Mouse (Mus musculus) 416B (cell line): ENCODE measurements around the gene Zfp874b.
A peak's percentile ranks its signal among the peaks of the same experiment; 100 is the strongest.
"Not testable (repeated sequence)": the region's sequence is repeated elsewhere in the genome, so short reads cannot be mapped to it uniquely, and the experiment has no call there.

ENCODE experiments used
- DNase-seq: peaks from one replicate; pipeline ENCODE4 v3.0.0; 2011; ENCODE audit warnings: low read depth

Zfp874b gene

DNA sequence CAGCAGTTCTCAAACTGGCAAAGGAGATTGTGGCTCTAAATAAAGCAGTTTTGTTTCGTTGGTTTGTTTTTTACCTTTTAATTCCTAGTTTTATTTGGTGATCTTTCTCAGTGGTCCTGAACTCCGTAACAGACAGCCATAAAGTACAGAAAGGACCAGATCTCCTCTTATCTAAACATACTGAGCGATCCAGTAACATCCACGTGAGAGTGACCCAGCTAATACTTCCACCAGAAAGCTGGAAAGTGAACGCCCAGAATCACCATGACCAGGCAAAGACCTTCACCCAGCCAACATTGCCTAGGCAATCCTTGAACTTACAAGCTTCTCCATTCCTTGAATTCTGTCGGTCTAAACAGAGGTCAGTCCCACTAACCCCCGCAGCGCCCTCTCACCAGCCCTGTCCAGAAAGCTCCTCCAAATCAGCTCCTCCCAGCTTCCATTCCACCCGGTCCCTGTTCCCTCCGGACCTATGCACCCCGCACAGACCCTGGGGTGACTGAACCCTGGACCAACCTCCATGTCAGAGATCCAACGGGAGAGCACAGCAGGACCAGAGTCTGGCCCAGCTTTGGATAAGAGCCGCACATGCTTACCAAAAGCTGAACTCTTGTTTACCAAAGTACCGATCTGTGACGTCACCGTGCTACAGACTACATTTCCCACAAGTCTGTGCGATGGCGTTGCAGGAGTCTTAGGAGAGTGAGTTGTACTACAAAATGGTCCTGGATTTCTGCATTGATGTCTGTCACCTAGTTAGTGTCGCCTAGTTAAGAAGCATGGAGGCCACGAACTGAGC is at the start of gene Zfp874b:
TSS of gene Zfp874b (minus strand) at position 634 of the 799 bp plus-strand sequence.
- DNase-seq = peak; percentile 94

DNA sequence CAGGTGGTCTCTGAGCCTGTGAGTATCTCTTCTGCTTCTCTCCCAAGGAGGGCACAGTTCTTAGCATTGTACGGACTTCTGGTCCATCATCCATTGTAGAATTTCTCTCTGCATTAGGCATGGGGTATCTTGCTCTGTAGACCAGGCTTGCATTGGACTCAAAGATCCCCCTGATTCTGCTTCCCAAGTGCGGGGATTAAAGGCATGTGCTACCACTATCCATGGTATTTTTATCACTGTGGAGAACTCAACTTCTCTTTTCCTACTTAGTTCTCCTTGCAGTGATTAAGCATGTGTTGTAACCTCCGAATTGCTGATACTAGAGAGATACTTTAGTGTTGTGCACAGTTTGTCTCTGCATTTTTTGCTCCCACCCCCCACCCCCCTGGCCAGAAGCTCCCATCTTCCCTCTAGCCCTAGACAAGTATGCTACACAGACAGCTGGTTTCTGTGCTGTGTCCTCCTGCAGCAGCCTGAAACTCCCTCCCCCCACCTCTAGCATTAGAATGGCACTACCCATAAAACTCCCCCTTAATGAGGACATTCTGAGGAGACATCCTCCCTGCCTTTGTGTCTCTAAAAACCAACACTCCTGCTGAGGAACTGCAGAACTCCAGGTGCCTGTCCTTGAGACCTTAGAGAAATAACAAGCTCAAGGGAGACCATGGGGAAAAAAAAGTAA is 43.1 kb upstream of the Zfp874b start:
- DNase-seq = no peak

DNA sequence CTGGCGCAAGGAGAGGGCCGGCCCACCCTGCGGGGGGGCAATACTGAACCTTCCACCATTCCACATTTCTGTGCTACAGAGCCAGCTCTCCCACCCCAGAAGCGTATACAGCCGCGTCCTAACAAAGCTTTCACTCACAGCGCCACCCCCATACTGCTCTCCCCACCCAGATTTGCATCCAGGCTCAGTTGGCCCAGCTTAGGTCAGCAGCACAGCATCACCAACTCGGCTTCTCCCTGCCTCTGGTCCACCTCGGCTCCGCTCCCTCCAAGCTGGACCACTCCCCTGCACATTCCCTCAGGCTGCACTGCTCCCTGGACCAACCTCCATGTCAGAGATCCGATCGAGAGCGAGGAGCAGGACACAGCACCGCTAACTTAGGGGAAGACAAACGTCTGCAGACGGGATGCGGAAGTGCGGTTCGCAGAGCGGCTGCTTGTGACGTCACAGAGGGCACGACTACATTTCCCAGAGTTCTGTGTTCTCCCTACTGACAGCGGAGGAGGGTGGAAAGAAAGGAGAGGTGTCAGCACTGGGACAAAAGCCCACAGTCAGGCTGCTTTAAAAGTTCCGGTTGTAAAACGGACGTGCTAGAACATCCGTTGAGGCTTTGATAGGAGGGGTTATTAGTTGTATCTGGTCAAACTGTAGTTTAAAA is 41.8 kb upstream of the Zfp874b start, which contains the start of the genes Gm26965 and Zfp87:
TSS of gene Gm26965 (minus strand) at position 399 of the 658 bp plus-strand sequence.
TSS of gene Zfp87 (minus strand) at position 425 of the 658 bp plus-strand sequence.
- DNase-seq = peak; percentile 98

DNA sequence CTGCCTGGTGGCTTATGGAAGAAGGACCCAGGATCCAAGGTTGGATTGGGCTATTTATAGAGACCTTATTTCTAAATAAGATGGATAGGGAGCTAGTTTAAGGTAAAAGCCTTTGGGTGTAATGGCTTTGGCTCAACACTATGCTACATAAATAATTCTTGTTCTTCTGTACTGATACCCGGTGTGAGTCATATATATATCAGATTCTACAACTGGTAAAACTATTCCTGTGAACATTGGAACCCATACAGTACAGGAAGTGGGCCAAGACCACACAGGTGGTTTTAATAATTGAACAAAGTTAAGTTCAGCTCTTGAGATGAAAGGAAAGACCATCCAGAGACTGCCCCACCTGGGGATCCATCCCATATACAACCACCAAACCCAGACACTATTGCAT is 16.9 kb upstream of the Zfp874b start:
- DNase-seq = no peak

DNA sequence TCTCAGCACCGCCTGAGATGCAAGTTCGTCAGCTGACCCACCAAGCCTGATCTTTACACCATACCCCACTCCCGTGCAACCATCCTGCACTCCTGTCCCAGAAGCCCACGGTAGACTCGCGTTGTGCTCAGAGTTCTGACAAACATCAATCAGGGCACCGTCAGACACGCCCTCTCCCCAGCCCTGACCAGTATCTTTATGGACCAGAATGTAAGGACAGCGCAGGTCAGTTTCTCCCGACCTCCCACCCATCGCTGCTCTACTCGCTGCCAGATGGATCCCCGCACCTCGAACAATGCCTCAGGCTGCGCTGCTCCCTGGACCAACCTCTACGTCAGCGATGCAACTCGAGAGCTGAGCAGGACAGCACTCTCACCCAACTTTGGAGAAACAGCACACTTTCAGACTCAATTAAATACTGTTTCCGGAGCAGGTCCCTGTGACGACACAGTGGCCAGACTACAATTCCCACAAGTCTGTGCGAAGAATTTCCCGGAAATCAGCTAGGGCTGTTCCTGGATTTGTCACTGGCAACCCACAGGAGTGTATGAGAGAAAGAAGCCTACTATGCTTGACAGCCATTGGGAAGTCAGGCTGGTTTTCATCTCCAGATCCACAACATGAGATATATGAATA is 16.1 kb upstream of the Zfp874b start, which contains the start of gene Zfp58:
TSS of gene Zfp58 (minus strand) at position 472 of the 636 bp plus-strand sequence.
- DNase-seq = peak; percentile 92

DNA sequence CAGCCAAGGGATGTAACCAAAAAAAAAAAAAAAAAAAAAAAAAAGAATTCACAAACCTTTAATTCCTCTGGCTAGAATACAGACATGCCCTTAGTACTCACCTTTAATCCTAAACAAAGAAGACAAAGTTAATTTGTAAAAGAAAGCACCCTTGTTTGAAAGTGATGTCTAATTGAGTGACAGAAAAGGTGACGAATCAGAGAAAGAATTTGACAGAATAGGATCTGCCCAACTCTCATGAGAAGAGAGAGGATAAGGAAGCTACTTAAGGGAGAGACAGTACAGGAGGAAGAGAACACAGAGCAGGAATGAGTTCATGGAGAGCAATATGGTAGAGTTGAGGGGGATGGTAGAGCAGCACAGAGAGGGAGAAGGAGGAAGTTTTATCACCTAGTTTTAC is 11.6 kb upstream of the Zfp874b start:
- no peak for DNase-seq

DNA sequence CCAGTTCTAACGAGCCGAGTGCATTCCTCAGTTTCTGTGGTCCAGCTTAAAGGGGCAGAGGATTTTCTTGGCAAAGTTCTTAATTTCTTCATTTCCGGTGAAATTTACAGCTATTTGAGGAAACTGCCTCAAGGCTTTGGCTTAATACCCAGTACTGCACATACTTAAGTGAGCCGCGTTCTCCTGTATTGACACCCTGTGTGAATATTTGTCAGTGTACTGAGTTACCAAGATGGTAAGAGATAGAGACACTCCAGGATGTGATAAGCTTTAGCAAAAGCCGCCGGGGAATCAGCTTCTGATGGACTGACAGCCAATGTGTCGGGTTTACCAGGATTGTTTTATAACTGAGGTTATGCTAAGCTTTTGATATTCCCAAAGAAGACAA is 360 bp upstream of the Zfp874b start:
- no peak for DNase-seq

DNA sequence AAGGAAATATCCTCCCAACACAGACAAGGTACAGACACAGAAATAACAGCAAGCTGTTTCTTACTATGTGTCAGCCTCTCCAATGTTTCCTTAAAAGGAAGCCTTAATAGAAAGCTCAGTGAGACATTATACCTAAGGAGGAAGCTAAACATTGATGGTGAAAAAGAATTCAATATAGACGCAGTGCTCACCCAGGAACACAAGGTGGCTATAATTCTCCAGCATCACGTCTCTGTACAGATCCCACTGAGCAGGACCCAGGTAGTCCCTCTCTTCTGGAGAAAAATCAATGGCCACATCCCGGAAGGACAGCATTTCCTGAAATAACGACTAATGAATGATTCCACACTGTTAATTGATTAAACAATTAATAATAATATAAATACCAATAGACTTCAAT is 2.5 kb downstream of the Zfp874b start:
- DNase-seq = peak; percentile 49

DNA sequence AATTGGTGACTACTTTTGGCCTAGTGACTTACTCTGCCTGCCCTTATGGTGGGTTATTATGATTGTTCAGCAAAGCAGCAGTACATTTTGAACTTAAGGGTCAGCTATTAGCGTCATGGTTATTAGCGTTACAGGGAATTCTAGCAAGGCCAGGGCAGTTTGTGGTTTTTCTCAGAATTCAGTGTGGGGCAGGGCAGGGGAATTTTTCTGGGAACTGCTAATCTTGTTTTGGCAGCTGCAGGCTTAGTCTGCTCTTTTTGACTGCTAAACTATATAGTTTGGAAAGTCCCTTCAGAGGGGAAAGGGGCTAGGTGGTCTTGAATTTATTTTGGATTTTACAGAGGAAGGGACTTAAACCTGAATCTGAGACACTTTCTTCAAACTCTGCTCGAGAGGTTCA is 14.8 kb downstream of the Zfp874b start:
- DNase-seq = no peak

DNA sequence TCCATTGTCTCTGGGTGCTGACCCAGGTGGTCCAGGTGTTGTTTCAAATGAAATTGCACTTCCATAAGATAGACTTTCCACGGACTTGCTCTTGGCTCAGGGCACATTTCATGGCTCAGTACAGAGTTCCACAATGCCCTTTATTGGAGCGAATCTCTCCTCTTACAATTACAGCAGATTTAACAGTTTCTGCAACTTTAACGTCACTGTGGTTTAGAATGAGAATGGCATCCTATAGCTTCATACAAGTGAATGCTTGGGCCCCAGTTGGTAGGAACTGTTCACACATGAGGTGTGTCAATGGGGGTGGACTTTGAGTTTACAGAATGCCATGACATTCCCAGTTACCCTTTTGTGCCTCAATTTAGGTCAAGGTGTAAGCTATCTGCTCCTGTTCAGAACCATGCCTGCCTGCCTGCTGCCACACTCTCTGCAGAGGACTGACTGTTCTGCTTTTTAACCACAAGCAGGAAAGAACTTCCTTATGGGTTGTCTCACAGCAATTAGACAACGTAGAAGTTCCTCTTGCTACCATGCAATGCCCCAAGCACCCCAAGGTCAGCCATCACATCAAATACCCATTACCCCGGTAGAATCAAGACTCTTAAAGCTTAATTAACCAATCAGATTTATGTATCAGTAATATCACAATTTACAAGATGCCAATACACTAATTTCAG is 20.4 kb downstream of the Zfp874b start:
- peak; percentile 73 for DNase-seq

DNA sequence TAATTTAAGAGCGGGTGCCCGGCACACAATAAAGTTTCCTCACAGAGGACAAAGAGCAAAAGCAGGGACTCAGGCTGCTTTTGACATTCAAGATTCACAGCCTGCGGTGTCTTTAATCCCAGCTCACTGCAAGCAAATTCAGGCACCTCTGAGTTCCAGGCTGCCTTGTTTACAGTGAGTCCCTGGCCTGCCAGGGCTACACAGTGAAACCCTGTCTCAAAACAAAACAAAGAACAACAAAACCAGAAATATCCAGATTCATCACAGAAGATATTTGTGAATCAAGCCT is 32.1 kb downstream of the Zfp874b start:
- no peak for DNase-seq

DNA sequence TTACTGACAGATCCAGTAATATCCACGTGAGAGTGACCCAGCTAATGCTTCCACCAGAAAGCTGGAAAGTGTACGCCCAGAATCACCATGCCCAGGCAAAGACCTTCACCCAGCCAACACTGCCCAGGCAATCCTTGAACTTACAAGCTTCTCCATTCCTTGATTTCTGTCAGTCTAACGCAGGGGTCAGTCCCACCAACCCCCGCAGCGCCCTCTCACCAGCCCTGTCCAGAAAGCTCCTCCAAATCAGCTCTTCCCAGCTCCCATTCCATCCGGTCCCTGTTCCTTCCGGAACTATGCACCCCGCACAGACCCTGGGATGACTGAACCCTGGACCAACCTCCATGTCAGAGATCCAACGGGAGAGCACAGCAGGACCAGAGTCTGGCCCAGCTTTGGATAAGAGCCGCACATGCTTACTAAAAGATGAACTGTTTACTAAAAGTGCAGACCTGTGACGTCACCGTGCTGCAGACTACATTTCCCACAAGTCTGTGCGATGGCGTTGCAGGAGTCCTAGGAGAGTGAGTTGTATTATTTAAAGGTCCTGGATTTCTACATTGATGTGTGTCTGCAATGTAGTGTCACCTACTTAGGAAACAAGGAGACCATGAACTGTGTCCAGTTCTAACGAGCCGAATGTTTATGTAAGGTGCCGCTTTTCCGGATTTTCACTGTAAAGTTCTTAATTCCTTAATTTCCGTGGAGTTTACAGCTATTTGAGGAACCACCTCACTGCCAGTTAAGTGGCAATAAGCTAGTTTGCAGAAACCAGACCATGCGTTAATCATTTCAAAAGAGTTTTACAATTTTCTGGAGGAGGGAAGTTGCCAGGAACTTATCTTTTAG is 32.7 kb downstream of the Zfp874b start, which contains the start of gene Zfp874a:
TSS of gene Zfp874a (minus strand) at position 453 of the 849 bp plus-strand sequence.
- DNase-seq = peak; percentile 90

DNA sequence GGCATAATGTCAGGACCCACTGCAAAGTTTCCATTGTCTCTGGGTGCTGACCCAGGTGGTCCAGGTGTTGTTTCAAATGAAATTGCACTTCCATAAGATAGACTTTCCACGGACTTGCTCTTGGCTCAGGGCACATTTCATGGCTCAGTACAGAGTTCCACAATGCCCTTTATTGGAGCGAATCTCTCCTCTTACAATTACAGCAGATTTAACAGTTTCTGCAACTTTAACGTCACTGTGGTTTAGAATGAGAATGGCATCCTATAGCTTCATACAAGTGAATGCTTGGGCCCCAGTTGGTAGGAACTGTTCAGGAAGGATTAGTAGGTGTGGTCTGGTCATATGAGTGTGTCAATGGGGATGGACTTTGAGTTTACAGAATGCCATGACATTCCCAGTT is 47.0 kb downstream of the Zfp874b start:
- not testable (repeated sequence) for DNase-seq

DNA sequence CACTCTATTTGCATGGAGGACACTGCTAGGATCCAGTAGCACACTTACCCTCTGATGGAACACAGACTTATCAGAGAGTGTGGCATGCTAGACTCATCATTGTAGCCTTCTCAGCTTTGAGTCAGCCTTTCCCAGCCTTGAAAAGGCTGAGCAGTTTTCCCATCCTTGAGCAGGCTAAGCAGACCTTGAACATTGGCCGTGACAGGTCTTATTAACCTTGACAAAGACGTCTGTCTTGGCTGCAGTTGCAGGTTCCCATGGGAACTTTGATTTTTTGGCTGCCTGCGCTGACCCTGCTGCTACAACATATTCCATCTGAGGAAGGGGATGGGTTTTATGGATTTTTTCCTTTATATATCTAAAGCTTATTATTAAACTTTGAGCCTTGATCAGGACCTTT is 55.9 kb downstream of the Zfp874b start:
- no peak for DNase-seq

DNA sequence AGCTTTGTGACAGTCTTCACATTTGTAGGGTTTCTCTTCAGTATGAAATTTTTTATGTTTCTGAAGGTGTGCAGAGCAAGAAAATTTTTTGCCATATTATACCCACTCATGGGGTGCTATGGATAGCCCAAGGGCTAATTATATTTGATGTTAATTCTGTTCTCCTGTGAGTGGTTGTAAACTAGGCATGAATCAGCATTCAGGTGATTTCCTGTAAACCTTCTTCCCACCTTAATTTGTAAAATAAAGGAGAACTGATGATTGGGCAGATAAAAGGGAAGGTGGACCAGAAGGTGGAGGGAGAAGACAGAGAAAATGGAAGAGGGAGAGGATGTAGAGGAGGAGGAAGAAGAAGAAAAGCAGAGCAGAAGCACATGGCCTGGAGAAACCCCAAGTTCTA is 58.4 kb downstream of the Zfp874b start:
- DNase-seq = not testable (repeated sequence)

DNA sequence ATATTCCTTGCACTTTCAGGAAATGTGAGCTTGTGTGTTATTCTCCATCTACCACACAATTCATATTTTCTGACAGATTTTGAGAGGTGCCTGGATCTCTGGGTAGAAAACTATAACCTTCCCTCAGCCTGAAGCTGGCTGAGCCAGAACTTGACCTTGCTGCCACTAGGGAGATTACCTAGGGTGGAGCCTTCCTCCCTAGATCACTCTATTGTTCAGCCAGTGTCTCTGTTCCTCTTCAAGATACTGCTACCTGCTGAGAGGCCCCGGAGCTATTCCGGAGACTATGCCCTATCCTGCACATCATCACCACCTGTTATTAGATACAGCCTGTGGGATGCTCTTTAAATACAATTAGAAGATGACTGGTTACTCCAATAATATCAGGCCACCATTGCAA is 61.5 kb downstream of the Zfp874b start:
- not testable (repeated sequence) for DNase-seq
